Mouse (Mus musculus): ENCODE measurements around the gene Rara.

The Rara gene

DNA sequence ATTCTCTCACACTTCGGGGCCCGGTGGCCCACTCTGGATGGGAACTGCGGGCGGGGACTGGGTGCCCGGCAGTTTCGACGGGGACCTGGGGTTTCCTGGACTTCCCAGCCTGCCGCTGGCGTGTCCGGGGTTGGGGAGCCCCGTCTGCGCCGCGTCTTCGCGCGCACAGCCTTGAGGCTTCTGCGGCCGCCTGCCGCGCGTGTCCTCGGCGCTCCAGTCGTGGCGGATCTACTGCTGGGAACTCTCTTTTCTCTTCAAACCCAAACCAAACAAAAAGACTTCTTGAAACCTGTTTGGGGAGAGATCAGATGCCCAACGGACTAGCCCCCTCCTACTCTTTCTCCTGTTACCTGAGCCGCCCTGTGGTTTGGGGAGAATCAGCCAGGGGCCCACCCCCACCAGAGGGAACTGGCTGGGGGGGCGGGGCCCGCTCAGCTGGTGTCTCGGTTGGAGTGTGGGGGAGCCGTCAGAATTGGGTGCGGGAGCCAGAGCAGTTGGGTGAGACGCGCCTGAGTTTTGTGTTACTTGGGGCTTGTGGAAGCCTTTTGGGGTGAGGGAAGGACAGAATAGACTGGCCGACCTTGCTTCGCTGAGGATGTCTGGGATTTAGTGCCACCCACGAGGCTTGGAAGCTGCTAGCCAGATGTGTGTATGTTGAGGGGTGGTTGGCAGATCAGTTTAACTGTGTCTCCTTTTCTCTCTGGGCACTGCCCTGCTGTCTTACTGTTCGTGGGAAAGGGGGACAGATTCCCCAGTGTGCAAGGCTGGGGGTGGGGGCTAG is 10.5 kb downstream of the Rara start:
- no peak for DNase-seq (ENCODE audit: low read depth, low spot score)

DNA sequence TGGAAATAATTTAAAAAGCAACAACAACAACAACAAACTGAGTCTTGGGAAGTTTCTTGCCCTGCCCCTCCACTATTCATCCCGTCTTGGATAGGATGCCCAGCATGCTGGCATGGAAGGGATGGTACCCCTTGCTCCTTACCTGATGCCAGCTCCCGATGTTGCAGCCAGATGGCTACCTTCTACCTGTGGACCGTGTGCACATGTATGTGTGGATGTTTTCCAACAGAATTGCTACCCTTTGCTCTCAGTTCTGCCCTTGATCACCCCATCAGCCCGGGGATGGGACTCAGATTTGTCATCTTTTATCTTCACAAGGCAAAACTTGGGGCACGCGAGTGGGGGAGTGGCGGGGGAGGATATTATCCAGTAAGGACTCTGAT is 11.1 kb downstream of the Rara start:
- DNase-seq (ENCODE audit: low read depth, low spot score), result no peak

DNA sequence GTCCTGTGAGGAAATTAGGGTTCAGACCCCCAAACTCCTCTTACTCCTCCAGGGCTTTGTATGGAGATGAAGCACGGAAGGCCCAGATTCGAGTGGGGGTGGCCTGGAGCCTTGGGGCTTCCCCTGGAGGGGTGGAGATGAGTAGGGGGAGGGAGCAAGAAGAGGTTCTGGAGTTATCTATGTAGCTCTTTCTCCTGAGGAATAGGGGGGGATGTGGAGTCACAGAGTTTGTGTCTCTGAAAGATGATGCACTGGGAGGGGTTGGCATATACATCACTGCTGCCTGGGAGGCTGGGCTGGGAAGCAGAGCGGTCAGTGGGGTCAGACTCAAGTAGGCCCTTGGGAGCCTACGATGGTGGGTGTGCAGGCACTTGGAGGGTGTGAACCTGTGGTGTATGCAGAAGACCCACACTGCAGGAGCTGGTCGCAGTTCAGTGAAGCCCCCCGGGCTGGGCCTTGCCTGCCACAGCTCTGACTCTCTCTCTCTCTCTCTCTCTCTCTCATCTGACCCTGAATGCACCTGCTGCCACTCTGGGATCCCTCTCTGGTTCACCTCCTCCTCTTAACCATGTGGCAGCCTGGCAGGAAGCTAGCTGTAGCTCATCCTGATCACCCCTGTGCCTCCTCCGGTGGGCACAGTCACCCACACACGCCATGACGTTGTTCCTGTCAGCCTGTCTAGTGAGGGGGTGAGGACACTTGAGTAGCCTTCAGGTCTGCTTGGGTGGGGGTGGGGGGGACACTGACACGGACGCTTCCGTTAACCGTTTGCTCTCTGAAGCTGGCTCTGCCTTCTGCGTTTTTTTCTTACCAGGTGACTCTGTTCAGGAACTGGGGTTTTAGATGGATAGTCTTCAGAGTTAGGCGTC is 11.7 kb downstream of the Rara start:
- no peak for DNase-seq (ENCODE audit: low read depth, low spot score)

DNA sequence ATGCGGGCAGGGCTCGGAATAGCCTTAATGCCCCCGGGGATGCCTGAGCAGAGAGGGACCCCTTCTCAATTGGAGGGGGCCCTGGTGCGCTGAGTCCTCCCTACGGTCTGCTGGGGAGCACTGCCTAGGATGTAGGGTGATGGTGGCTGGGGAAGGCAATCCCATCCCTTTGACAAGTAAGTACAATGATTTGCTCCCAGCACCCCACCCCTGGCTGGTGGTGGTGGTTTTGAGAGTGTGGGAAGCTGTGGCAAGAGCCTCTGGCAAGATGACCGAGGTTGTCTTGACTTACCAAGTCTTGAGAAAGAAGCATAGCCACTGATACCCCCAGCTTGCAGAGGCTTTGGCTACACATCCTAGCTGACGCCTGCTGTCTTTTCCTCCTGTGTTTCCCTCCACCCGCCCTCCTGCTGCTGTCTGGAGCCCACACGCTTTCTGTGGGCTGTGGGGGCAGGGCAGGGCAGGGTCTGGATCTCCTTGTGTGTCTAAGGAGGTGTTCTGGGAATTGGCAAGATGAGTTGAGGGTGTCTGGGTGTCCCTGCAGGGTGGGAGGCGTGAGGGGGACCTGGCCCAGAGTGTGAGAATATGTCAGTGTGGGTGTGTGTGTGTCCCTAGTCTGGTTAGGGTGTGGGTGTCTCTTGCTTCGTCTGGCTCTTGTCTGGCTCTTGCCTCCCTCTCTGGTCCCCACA is 12.5 kb downstream of the Rara start:
- no peak for DNase-seq (ENCODE audit: low read depth, low spot score)

DNA sequence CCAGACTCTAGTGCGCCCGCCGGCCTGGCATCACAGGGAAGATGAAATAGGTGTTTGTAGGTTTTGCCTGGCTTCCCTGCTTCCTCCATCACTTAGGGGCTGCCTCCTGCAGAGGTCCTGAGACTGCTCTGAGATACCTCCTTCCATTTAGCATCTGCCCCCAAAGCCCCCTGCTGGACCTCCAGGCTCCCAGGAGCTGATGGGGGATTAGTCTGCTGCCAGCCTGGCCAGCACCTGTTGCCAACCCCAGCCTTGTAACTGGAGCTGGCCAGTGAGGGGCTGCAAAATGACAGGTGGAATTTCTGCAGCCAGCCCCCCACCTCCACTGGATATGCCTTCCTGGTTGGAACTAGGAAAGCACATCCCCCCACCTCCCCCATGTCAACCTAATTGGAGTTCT is 13.2 kb downstream of the Rara start:
- no peak for DNase-seq (ENCODE audit: low read depth, low spot score)

DNA sequence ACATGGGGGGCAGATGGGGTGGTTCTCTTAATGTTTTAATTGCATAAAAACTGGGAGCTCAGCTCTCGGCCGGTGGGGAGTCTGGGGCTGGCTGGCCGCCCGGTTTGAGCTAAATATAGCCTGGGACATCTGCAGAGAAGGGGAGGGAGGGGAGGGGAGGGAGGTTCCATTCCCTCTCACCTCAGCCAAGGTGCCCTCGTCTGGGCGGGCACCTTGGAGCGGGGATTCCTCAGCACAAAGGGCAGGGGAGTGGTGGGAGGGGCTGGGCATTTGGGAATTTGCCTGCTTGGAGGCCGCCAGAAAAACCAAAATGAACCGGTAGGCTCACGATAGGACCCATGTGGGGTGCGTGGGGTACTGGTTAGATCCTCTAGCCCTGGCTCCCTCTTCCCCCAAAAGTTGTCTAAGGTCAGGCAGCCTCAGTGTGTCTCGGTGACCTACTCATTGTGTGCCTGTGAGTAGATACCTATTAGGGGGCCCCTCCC is 13.8 kb downstream of the Rara start:
- DNase-seq (ENCODE audit: low read depth, low spot score), result no peak

DNA sequence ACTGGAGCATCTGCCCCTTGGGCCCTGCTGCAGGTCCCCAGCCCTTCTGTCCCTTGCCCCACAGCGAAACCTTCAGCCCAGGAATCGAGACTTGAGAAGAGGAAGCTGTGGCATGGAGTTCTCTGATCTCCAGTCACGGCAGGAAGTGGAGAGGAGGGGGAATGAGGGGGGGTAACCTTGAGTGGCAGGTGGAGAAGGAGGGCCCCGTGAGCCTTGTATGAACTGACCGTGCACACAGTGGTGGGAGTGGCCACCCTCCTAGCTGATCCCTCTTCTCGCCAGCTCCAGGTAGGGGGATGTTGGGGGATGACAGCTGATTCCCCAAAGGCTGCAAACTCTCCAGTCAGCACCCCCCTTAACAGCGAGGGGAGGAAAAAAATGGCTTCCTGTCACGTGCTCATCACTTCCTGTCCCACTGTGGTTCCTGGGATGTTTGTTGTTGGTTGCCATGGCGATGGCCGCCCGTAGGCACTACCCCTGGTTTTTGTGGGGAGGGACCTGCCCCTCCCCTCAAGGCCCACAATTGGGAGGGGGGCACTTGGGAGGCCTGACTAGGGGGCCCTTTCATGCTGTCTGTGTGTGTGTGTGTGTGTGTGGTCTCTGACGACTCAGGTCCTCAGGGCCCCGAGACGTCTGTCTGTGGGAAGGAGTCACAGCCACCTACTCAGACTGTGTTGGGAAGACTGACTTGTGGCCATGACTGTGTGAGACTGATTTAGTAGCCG is 14.4 kb downstream of the Rara start:
- peak; percentile 92 for DNase-seq (ENCODE audit: low read depth, low spot score)

DNA sequence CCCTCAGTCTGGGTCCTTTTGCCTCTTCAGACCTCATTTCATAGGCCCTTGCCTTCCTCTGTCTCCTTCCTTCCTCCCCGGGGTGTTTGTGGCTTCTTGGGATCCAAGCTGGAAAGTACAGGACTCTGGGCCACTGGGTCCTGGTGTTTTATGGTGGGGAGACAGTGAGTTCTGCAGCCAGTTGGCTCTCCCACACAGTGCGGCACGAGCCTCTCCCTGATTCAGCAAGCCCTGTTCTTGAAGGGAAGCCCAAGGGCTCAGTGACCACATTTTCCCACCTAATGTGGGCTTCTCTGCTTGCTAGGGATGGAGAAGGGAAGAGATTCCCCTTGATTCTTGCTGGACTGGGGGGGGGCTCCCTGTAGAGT is 14.9 kb downstream of the Rara start:
- DNase-seq (ENCODE audit: low read depth, low spot score), result no peak

DNA sequence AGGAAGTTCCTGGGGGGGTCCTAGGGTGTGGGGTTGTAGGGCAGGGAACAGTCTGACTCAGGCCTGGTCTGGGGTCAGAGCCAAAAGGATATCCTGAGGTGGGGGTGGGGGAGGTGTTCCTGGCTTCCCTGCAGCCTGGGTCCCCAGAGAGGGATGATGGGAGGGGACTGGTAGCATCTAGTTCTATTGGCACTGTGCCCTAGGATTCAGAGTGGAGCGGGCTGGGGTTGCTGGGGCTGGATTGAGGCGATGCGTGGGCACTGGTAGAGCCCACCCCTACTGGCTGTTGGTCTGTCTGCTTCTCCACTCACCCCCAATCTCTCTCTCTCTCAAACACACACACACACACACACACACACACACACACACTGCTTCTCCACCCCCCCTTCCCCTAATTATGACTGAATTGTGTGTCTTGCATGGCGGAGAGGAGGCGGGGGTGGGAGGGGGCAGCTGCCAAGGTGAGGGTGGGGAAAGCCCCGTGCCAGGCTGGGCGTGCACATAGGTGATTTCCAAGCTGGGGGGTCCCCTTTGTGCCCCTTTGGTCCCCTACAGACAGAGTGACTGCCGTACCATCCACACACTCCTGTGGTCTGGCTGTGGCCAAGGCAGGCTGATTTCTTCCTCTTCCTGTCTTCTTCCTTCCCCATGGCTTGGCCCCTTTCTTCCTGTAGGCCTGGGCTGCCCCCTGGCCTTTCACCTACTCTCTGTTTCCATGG is 15.5 kb downstream of the Rara start:
- DNase-seq (ENCODE audit: low read depth, low spot score), result no peak

DNA sequence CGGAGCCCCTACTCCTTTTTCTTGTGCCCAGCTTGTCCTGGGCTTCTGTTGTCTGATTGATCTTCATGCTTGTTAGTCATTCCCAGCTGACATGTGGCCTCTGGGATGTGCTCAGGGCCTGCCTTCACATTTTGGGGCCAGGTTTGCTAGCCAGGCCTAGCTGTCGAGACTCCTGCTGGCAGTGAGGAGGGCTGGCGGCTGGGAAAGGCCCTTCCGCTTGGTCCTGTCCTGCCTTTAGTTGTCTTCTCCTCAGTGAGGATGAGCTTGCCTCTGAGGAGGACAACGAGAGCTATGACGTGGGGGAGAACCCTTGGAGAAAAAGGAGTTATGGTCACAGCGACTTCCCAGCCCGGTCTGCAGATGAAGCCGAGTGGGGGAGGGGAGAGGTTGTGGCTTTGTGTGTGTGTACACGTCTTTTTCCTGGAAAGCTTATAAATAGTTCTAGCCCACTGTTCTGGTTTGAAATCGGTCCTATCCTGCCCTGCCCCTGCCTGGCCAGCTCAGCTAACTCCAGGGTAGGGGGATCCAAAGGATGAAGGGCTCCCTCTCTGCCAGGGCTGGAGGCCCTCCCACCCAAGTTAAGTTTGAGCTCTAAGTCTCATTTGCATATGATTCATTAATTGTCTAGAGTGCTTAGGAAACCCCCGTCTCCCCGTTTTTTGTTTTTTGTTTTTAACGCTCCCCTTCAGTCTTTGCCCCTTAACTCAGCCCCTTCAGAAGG is 16.3 kb downstream of the Rara start:
- no peak for DNase-seq (ENCODE audit: low read depth, low spot score)

DNA sequence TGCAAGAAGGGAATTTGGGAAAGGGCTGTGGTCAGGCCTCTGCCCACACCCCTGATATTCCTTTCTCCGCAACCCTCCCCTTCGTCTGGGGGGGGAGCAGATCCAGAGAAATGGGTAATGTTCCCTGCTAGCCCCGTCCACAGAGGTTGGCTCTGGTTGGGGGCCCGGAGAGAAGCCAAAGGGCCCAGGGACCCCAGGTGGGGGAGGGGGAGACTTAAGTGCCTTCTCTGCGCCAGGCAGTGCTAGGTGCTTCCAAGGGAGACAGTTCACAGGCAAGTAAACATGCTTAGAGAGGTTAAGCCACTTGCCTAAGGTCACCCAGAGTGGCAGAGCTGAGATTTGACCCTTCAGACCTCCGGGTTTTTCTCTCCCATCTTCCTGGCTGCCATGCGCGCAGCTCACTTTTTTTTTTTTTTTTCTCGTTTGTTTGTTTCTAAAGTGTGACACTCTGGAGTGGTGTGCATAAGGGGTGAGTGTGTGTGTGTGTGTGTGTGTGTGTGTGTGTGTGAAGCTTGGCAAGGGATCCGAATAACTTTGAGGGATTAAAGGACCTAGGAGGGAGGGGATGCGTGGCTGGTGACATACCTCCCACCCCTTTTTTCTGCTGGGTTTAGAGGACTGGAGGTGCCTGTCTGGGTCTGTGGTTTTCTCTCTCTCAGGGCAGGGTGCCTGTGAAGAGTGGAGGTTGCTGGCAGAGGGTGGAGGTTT is 17.4 kb downstream of the Rara start:
- no peak for DNase-seq (ENCODE audit: low read depth, low spot score)

DNA sequence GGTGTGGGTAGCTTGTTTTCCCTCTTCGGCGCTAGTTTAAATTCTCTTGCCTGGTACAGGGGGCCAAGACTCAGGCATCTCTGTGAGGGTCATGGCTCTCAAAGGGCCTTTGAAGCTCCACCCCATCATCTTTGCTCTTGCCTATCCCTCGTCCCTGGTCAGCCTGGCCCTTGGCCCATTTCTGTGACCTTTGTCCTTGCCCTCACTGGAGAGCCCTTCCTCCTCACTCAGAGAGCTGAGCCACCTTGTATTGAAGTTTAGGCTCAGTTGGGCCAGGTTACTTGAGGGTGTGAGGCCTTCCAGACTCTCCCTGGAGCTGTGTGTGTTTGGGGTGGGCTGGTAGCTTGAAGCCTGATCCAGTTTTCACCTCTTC is 18.0 kb downstream of the Rara start:
- DNase-seq (ENCODE audit: low read depth, low spot score), result no peak

DNA sequence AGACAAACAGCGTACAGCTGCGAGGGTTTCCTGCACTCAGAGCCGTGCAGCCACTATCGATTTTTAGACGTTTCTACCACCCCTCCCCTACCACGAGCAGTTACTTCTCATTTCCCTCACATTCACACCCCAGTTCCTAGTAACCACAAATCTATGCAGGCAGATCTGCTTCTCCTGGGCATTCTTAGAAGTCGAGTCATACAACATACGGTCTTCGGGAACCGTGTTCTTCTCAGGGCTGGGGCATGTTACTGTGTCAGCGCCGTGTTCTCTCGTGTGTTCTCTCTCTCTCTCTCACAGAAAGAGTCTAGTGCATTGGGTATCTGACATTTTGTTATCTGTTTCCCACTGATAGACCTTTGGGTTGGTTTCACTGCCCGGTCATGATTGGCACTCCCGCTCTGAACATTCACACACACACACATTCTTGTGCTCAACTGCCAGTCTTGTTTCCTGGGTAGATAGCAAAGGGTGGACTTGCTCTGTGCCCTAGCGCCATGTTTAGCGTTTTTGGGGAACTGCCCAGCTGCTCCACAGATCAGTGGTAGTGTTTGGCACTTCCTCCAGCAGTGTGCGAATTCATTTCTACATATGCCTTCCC is 20.5 kb downstream of the Rara start:
- DNase-seq (ENCODE audit: low read depth, low spot score), result no peak

DNA sequence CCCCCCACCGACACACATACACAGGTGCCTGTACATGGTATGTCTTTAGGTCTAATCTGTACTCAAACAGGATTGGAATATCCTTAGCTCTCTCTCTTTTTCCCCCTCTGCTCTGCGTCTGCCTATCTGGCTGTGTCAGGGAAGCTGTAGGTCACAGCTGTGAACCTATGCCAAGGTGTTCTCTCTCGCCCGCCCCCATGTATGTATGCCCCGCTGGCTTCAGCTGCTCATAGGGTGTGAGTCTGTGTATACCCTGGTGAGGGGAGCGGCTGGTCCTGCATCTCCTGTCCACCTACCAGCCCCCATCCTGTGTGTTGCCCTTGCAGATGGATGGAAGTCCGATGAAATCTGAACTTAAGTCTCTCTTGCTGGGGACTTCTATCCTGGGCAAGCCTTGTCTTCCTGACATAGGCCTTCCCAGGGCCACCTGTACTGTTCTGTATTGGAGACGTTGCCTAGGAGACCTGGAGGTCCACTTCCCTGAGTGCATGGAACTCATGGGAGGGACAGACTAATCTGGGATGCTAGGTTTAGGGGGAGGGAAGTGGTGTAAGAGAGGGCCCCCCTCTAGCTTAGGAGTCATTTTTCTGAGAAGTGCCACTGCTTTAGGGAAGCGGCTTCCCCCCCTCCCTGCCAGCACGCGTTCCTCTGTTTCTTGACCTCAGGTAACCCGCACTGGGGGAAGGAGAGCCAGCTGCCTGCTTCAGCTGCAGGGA is 21.8 kb downstream of the Rara start:
- no peak for DNase-seq (ENCODE audit: low read depth, low spot score)

DNA sequence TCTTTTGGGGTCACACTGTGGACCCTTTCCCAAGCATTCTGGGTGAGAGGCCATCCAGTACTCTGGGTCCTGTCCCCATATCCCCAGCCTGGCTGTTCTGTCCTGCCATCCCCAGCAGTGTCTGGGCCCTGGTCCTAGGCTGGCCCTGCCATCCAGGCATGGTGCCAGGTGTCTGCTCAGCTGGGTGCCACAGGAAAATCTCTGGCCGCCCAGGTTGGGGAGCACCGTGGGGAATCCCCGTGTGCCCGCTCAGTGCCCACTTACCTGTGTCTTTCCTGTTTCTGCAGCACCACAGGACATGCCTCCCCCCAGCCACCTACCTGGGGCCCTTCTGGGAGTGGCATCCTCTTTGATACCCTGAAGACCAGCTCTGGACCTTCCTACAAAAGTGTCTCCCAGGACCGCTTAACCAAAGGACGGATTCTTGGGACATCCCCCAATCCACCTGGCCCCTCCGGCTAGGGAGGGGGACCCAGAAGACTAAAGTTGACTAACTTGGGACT is 22.4 kb downstream of the Rara start:
- no peak for DNase-seq (ENCODE audit: low read depth, low spot score)

DNA sequence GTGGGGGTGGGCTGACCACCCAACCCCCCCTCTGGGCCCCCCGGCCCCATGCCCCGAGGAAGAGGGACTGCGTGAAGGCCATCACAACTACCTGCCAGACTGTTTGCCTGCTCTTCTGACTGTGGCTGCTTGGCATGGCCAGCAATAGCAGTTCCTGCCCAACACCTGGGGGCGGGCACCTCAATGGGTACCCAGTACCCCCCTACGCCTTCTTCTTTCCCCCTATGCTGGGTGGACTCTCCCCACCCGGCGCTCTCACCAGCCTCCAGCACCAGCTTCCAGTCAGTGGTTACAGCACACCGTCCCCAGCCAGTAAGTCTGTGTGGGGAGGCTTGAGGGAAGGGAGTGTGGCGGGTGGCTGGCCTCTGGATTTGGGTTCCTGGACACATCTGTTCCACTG is 22.9 kb downstream of the Rara start:
- DNase-seq (ENCODE audit: low read depth, low spot score), result no peak

DNA sequence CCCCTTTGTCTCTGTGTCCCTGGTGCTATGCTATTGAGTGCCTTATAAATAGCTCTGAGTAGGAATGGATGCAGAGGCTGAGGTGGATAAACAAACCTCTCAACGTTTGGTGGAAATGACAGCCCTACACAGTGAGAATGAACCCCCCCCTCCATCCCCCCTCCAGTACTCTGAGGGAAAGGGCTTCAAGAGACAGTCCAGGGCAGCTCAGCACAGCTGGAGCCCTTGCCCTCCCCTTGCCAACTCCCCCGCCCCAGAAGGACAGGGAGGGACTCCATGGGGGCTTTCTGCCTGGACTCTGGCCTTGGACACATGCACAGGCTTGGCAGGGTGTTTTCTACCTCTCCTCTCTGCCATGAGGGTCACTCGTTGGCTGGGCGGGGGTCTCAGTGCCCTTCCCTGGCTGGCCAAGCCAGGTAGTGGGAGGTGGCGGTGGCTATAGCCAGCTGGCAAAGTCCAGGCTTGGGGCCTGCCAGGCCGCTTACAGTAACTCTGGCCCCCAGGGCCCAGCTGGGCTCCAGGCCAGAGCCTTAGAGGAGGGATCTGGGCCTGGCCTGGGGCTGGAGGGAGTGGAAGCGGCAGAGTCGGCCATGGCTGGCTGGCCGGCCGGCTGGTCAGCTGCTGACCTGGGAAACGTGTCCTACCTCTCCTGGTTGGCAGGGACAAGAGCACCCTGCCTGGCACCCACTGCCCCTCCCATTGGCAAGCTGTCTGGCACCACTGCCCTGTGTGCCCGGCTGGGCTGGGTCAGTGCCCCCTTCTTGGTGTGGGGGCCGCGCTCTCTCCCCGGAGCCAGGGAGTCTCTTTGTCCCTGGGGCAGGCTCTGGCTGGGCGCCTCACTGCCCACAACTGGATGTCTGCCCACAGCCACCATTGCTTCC is 23.6 kb downstream of the Rara start:
- no peak for DNase-seq (ENCODE audit: low read depth, low spot score)

DNA sequence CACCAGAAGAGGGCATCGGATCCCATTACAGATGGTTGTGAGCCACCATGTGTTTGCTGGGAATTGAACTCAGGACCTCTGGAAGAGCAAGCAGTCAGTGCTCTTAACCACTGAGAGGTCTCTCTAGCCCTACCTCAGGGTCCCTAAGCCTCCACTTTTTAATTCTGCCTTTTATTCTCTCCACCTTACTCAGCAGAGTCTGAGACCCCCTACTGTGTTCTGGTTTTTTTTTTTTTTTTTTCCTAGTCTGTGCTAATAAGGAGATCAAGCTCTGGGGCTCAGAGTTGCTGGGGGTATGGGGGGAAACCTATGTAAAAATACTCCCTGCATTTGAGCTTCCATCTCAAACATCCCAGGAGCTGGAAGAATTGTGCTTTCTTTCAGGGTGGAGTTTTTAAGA is 24.5 kb downstream of the Rara start:
- DNase-seq (ENCODE audit: low read depth, low spot score), result no peak
